Mouse (Mus musculus): ENCODE results near the gene Ankrd37.

Ankrd37 gene

GRCm38 (mm10) chr8:45973988-45974505 is 31.5 kb downstream of the Ankrd37 start:
- no peak for DNase-seq (ENCODE audit: low spot score)

GRCm38 (mm10) chr8:45970894-45971293 is 34.6 kb downstream of the Ankrd37 start:
- DNase-seq (ENCODE audit: low spot score), result peak; percentile 73

- no peak for DNase-seq (ENCODE audit: low spot score)
These were observed 54.9 kb downstream of the Ankrd37 start for GRCm38 (mm10) chr8:45950622-45951021.

Data from testis, postnatal 14 days (tissue).